Mouse (Mus musculus) neural tube, embryonic 15.5 days (tissue): ENCODE results near the gene Ccnf. TPM values are rescaled to one million over a fixed set of nuclear protein-coding genes. Genes with fewer than 3 reads are reported as not detected.

Experiments used
- ATAC-seq: fragments of 200-750 bp; cut with Nextera tagmentation; 2 replicates; pipeline ENCODE4 v1.8.0; 2017; ENCODE audit warnings: mild to moderate bottlenecking, moderate TSS enrichment, moderate library complexity; ENCODE audit not compliant: low FRiP score
- H3K27ac ChIP-seq: fragments of 300-500 bp; sonication (generic); replicated peaks from 2 replicates; pipeline ENCODE4 v1.5.1; 2015; ENCODE audit warnings: mild to moderate bottlenecking, inconsistent platforms
- H3K27me3 ChIP-seq: fragments of 300-500 bp; sonication (generic); replicated peaks from 2 replicates; pipeline ENCODE4 v1.6.1; 2015; ENCODE audit warnings: inconsistent platforms
- H3K36me3 ChIP-seq: fragments of 300-500 bp; sonication (generic); 2 replicates; pipeline ENCODE4 v1.6.1; 2015; ENCODE audit warnings: inconsistent platforms
- H3K4me1 ChIP-seq: fragments of 300-500 bp; sonication (generic); 2 replicates; pipeline ENCODE4 v1.6.1; 2015; ENCODE audit warnings: inconsistent platforms
- H3K4me2 ChIP-seq: fragments of 300-500 bp; sonication (generic); 2 replicates; pipeline ENCODE4 v1.6.1; 2015; ENCODE audit warnings: inconsistent platforms, mild to moderate bottlenecking, moderate library complexity
- H3K4me3 ChIP-seq: fragments of 300-500 bp; sonication (generic); replicated peaks from 2 replicates; pipeline ENCODE4 v1.5.1; 2015; ENCODE audit warnings: mild to moderate bottlenecking, inconsistent platforms
- H3K9ac ChIP-seq: fragments of 300-500 bp; sonication (generic); replicated peaks from 2 replicates; pipeline ENCODE4 v1.6.1; 2015; ENCODE audit warnings: mild to moderate bottlenecking, inconsistent platforms
- H3K9me3 ChIP-seq: fragments of 300-500 bp; sonication (generic); replicated peaks from 2 replicates; pipeline ENCODE4 v1.6.1; 2016; ENCODE audit warnings: inconsistent platforms
- WGBS: fragments of 180-500 bp; shearing (Covaris S2); methylation state at CpG from one replicate; pipeline ENCODE4 v1.1.7; 2015; ENCODE audit warnings: mixed read lengths; 5-methylcytosine and 5-hydroxymethylcytosine counted together
- polyA plus RNA-seq: library from polyadenylated mRNA; unstranded; fragments of >200 nt; fragmentation: Nextera tagmentation; extraction: Ambion mirVana; gene quantifications from 2 replicates; pipeline ENCODE4 v1.2.1, GENCODE M21; 2015

The Ccnf gene
- polyA plus RNA-seq, 1 experiment from 2014 or later: 13.4 TPM

DNA sequence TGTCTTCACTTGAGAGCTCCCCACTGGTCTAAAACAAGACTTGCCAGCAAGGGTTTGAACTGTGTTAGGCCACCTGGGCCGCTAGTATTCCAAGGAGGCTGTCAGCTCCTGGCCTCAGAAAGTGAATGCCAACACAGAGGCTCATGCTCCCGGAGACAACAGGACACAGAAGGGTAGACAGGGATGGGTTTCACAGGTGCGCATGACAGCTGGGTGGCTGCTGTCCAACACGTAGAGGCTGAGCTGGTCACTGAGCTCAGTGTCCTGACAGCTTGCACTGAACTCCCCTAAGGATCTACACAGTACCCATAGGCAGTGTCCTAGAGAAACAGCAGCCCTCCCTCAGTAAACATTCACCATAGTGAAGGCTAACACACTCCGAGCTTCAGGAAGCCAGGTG, 27.8 kb downstream of the Ccnf start:
- peaks cover 20% of the 10 kb centered on the region for H3K4me1 ChIP-seq
- no peak for ATAC-seq
- no peak overlapping the region for H3K9ac ChIP-seq
- peaks cover 36% of the 10 kb centered on the region for H3K36me3 ChIP-seq
- no peaks in the 10 kb centered on the region for H3K27me3 ChIP-seq
- H3K27ac ChIP-seq: no peak overlapping the region
- H3K4me2 ChIP-seq: no peak overlapping the region
- H3K4me3 ChIP-seq: no peak overlapping the region
- no peaks in the 10 kb centered on the region for H3K9me3 ChIP-seq
- WGBS: 96% methylated on average over 5 of the region's 5 CpGs

DNA sequence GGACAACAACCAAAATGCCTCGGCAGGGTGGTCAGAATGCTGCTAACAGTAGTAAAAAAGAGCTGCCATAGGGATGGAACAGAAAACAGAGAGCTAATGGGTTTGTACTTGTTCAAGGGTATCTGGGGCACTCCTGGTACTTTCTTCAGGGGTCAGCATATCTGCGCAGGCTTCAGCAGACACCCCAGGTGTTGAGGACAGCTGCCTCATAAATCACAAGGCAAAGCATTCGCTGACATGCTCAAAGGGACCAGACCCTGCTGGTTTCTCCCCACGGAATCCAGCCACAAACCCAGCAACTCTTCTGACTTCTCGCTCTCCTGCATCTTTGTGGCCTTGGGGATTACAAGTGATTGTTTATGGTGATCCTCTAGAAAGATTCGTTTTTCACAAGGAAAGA, 28.6 kb downstream of the Ccnf start:
- Histone ChIP-seq H3K27ac (no peak overlapping the region), H3K4me1 (peaks cover 20% of the 10 kb centered on the region), H3K27me3 (no peaks in the 10 kb centered on the region), H3K9me3 (no peaks in the 10 kb centered on the region), H3K4me2 (no peak overlapping the region), H3K9ac (no peak overlapping the region), H3K36me3 (peaks cover 35% of the 10 kb centered on the region), H3K4me3 (no peak overlapping the region)
- no peak for ATAC-seq
- WGBS: 78% methylated on average over 6 of the region's 6 CpGs

DNA sequence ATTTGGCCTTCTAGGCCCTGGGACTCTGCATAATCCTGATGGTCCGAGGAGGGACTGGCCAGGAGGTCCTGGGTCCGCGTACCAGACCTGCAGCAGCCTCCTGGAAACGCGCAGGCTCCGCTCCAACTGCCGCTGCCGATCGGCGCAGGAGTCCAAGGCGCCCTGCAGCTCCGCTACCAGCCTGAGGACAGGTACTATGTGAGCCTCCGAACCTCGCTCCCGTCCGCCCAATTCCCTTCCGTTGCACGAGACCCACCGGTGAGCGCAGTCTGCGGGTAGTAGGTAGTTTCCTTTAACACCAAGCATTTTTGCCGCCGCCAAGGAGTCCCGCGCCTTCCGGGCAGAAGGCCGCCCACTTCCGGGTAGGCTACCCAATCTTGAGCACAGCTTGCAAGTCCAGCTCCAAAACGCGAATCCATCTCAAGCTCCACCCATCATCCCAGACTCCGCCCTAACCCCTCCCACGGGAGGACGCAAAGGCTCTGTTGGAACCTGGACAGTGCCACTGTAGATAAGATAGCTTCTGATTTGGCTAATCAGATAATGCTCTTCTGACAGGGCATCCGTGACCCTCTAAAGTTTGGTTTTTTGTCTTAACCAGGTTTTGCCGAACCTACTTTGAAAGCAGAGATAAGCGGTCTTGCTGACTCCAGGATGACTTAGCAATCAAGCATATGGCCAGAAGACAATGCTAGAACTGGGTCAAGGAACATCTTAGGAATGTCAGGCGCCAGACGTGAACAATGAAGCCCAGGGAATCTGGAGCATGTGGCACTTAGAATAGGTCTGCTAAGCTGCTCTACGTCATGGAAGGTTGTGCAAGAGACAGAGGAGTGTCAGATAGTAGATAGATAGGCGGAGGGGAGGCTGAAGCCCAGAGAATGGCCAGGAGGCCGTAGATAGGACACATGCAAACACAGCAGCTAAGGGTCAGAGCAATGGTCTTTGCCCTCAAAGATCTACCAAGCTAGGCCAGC, 30.6 kb downstream of the Ccnf start, which contains the start of gene Tedc2:
Gene Tedc2, minus strand, starts transcription at position 417 of the 977 bp plus-strand sequence.
- ATAC-seq: peak; percentile 94
- Histone ChIP-seq H3K27ac (peak within 1 kb of the TSS; percentile 75), H3K27me3 (no peaks in the 10 kb centered on the region), H3K9me3 (no peaks in the 10 kb centered on the region), H3K36me3 (peaks cover 37% of the 10 kb centered on the region), H3K4me3 (peak within 1 kb of the TSS; percentile 77), H3K4me2 (peak within 1 kb of the TSS; percentile 87), H3K4me1 (peaks cover 20% of the 10 kb centered on the region), H3K9ac (peak within 1 kb of the TSS; percentile 66)
- WGBS: 5% methylated on average over 41 of the region's 41 CpGs

DNA sequence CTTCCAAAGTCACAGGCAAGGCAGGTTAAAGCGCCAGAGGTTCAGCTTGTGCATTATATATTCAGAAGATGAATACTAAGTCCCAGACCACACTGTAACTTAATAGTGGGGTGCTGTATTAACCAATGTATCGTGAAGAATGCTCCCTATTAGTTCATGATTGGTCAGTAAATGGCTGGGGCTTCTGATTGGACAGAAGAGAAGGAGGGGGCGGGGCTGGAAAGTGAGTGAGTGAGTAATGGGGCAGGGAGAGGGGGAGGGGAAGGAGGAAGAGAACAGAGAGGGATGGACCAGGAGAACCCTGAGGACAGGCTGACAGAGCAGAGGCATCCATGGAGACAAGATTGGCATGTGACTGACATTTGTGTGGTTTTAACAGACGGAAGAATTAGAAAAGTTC, 34.4 kb downstream of the Ccnf start:
- peaks cover 29% of the 10 kb centered on the region for H3K4me1 ChIP-seq
- no peak overlapping the region for H3K27ac ChIP-seq
- no peaks in the 10 kb centered on the region for H3K27me3 ChIP-seq
- no peak overlapping the region for H3K4me3 ChIP-seq
- no peak overlapping the region for H3K4me2 ChIP-seq
- no peaks in the 10 kb centered on the region for H3K9me3 ChIP-seq
- WGBS: 71% methylated on average over 4 of the region's 4 CpGs
- H3K36me3 ChIP-seq: peaks cover 27% of the 10 kb centered on the region
- no peak overlapping the region for H3K9ac ChIP-seq
- no peak for ATAC-seq

DNA sequence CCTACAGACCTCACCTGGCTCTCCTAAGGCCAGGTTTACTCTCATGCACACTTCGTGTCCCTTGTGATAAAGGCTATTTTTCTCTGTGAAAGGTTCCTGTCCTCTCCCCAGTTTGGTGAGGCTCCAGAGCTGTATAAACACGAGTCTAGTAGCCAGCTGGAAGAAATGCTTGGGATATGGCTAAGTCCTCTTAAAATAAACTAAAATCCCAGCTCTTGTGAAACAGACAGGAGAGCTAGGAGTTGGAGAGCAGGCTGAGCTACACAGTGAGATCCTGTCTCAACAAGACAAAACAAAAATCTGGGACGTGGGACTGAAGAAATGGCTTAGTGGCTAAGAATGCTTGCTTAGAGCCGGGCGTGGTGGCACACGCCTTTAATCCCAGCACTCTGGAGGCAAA, 38.1 kb downstream of the Ccnf start:
- WGBS: 81% methylated on average over 6 of the region's 6 CpGs
- Histone ChIP-seq H3K4me2 (no peak overlapping the region), H3K4me3 (no peak overlapping the region), H3K9me3 (no peaks in the 10 kb centered on the region), H3K9ac (no peak overlapping the region), H3K27me3 (peaks cover 7% of the 10 kb centered on the region; the same call in 1 of the 2 replicates), H3K4me1 (peaks cover 44% of the 10 kb centered on the region), H3K36me3 (peaks cover 27% of the 10 kb centered on the region), H3K27ac (no peak overlapping the region)
- no peak for ATAC-seq

DNA sequence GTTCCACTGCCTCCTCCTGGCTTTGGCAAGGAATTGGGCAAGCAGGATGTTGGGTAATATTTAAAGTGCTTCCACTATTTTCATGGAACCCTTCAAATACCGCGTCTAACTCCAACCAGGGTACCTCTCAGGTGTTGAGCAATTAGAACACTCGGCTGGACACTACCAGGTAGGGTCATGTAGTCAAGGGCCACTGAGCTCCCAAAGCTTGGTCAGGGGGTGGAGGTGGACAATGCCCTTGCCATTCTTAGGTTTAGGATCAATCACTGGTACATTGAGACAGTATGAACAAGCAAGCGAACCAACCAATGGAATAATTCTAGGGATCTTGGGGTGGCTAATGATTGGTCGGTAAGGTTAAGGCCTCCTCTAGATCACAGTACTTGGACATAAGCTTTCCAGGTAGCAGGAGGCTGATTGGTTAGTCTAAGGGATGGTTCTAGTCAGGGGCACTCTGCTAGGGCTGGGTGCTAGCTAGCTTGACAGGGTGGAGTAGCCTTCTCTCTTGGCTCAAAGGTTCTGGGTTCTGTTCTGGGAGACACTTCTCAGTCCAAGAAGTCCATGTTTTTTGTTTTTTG, 38.8 kb downstream of the Ccnf start:
- Histone ChIP-seq H3K27ac (no peak overlapping the region), H3K36me3 (peaks cover 25% of the 10 kb centered on the region), H3K4me3 (peak overlapping the region; percentile 59), H3K4me2 (peak overlapping the region; percentile 99), H3K9ac (no peak overlapping the region), H3K27me3 (peaks cover 7% of the 10 kb centered on the region; the same call in 1 of the 2 replicates), H3K4me1 (peaks cover 51% of the 10 kb centered on the region), H3K9me3 (no peaks in the 10 kb centered on the region)
- 35% methylated on average over 5 of the region's 5 CpGs for WGBS
- ATAC-seq: no peak; the same call in none of the 2 replicates

DNA sequence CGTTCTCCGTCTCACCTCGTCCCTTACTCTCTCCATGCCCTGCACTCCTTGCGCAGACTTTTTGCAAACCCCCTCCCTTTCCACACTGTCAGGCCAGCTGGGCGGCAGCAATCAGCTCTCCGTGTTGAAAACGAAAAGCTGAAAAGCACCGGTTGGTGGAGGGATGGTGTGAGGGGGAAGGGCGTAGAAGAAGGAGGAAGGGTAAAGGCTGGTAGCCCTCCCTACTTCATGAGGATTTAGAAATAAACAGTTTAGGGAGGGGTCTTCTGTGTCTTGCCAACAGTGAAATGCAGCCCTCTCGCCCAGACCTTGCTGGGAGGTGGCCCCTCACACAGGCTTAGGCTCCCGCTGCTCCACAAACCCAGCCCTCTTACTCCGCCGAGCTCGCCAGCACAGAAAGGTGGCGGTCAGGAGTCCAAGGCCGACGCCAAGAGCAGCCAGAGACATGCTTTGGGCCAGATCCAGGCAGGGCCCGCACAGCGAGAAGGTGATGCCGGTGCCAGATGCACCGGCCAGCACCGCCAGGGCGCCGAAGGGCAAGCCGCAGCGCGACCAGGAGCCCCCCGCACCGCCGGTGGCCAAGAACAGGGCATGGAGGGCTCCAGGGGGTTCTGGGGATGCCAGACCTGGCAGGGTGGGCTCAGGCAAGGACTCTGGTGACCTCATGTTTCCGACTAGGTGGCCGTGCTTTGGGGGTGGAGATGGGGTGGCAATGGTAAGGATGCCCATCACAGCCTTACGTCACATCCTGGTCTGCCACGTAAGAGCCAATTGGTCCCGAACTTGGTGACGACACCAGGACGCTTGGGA, 39.4 kb downstream of the Ccnf start:
- 2% methylated on average over 37 of the region's 37 CpGs for WGBS
- Histone ChIP-seq H3K9ac (peak overlapping the region; percentile 86), H3K4me1 (peaks cover 58% of the 10 kb centered on the region)

DNA sequence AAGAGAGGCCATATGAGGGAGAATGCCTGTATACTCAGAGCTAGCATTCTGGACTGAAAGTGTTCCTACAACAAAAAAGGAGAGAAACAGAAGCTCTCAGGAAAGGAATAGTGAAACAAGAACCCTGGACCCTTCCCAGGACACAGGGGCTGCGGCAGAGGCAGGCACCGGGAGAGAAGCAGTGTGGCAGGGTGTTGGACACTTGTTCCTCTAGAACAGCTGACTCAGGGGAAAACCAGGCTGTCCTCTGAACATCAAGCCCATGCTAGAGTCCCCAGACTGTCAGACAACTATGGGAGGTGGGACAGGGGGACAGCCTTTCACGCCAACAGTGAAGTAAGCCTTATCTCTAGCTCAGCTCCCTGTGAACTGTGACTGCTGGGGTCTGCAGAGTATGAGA, 40.7 kb downstream of the Ccnf start:
- Histone ChIP-seq H3K4me2 (peak overlapping the region; percentile 99), H3K9ac (0 out of 2 replicates have a peak overlapping the region, but pooled peaks have one; percentile 86), H3K27me3 (peaks cover 7% of the 10 kb centered on the region; the same call in 1 of the 2 replicates), H3K4me1 (peaks cover 70% of the 10 kb centered on the region), H3K27ac (peak overlapping the region; percentile 74; the same call in 1 of the 2 replicates), H3K9me3 (no peaks in the 10 kb centered on the region), H3K36me3 (peaks cover 8% of the 10 kb centered on the region), H3K4me3 (no peak overlapping the region)
- WGBS: 88% methylated on average over 3 of the region's 3 CpGs
- no peak for ATAC-seq

More for the DNA sequence above, 39.4 kb downstream of the Ccnf start:
- peak overlapping the region; percentile 99 for H3K4me2 ChIP-seq
- no peaks in the 10 kb centered on the region for H3K9me3 ChIP-seq
- H3K36me3 ChIP-seq: peaks cover 20% of the 10 kb centered on the region
- H3K27me3 ChIP-seq: peaks cover 7% of the 10 kb centered on the region; the same call in 1 of the 2 replicates
- H3K27ac ChIP-seq: peak overlapping the region; percentile 87
- peak overlapping the region; percentile 59 for H3K4me3 ChIP-seq
- ATAC-seq: peak; percentile 76

DNA sequence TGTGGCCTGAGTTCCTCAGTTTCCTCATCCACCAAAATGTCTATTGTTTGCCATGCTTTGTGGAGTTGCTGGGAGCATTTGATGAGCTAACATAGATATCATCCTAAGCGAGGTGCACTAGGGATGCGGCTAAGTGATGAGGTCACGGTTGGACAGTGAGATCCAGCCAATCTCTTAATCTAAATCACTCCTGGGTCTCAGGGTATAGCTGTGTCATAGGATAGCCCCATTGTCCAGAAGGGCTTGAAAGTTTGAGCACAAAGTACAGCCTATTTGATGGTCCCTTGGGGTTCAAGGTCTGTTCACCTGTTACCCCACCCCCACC, 41.4 kb downstream of the Ccnf start:
- Histone ChIP-seq H3K9ac (peak overlapping the region; percentile 64; the same call in 1 of the 2 replicates), H3K27me3 (peaks cover 7% of the 10 kb centered on the region; the same call in 1 of the 2 replicates), H3K4me2 (peak overlapping the region; percentile 95), H3K9me3 (no peaks in the 10 kb centered on the region), H3K4me3 (peak overlapping the region; percentile 81), H3K4me1 (peaks cover 72% of the 10 kb centered on the region), H3K36me3 (peaks cover under 1% of the 10 kb centered on the region), H3K27ac (peak overlapping the region; percentile 74; the same call in 1 of the 2 replicates)
- 76% methylated on average over 3 of the region's 3 CpGs for WGBS
- no peak for ATAC-seq

DNA sequence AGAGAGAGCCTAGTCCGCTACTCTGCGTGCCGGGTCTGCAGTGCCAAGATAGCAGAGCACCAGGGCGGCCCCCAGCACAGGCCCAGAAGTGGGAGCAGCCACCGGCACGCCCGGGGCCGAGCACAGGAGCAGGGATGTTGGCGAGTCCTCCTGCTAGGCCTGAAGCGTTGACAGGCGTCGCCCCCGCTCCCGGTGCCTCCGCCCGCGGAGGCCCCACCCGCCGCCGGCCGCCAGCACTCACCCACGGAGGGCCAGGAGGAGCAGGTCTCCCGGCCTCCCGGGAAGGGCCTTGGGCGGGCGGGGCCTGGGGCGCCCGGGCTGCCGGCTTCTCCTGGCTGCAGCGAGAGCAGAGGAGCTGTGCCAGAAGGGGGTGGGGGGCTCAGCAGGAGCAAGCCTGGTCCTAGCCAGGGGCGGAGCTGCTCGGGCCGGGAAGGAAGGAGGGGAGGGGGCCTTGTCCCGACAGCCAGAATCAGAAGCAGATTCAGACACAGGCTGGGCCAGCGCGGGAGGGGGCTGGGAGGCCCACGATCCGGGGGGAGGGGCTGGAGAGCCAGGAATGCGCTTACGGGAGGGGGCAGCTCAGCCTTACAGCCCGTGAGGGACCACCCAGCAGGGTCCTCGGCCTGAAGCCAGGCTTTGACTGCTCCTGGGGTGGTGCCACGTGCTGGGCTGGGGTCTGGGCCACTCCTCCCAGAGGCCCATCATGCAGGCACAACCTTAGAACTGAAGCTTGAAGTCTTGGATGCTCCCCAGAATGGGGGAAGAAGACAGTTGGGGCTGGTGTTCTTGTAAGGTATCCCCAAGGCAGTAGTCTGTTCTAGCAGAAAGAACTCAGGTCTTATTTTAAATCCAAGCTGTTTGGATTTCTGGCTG, 42.0 kb downstream of the Ccnf start, which contains the start of gene Ntn3:
Gene Ntn3, minus strand, starts transcription at position 489 of the 873 bp plus-strand sequence.
- Histone ChIP-seq H3K27me3 (peaks cover 7% of the 10 kb centered on the region; the same call in 1 of the 2 replicates), H3K4me3 (peak within 1 kb of the TSS; percentile 81), H3K4me2 (peak within 1 kb of the TSS; percentile 99), H3K4me1 (peaks cover 78% of the 10 kb centered on the region), H3K9me3 (no peaks in the 10 kb centered on the region), H3K9ac (peak within 1 kb of the TSS; percentile 64), H3K36me3 (no peaks in the 10 kb centered on the region), H3K27ac (peak within 1 kb of the TSS; percentile 74)
- WGBS: 1% methylated on average over 42 of the region's 43 CpGs
- peak; percentile 5; the same call in 1 of the 2 replicates for ATAC-seq
